Comparison of ENCODE assay signal across 14 mouse cellular contexts in the genomic region with DNA sequence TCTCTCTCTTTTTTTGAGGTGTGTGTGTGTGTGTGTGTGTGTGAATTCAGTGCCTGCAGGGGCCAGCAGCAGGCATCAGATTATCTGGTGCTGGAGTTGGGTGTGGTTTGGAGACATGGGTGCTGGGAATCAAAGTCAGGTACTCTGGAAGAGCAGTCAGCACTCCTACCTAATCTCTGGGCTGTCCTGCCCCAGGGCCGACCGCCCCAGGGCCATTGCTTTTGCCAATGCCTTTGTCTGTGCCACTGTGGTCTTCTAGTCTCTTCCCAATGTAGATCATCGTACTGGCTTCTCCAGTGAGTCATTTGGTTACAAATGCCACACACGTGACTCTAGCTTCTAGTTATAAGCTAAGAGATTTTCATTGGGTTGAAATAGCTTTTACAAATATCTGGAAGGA.
"Had no signal": no experiment of that assay in that cellular context is flagged by ENCODE, and none has a peak within 500 bp of the region (broad histone marks: within the 10 kb centered on the region; RNA-seq: fewer than 3 reads in every experiment).

No protein-coding gene starts in this region.

- H3K9me3 ChIP-seq: limb, embryonic 12.5 days; limb, embryonic 15.5 days; lung, embryonic 15.5 days had no signal

- H3K27me3 ChIP-seq: limb, embryonic 12.5 days; limb, embryonic 15.5 days; lung, embryonic 15.5 days had no signal

- H3K4me3 ChIP-seq: limb, embryonic 12.5 days; limb, embryonic 15.5 days; lung, embryonic 15.5 days had no signal

- H3K4me1 ChIP-seq: limb, embryonic 12.5 days had no signal

- DNase-seq: kidney, adult 9 months; kidney, postnatal 36 days; layer of hippocampus, postnatal 36 days; left cerebral cortex, postnatal 4 days; lung, adult 18-20 months; lung, postnatal 10 days; lung, postnatal 36 days; midbrain, embryonic 14.5 days; thymus, adult 18-20 months; thymus, postnatal 36 days had no signal

- H3K4me2 ChIP-seq: limb, embryonic 12.5 days; limb, embryonic 15.5 days; lung, embryonic 15.5 days; midbrain, embryonic 11.5 days had no signal

- H3K27ac ChIP-seq: limb, embryonic 12.5 days; limb, embryonic 15.5 days; lung, embryonic 15.5 days had no signal

- H3K9ac ChIP-seq: limb, embryonic 12.5 days; limb, embryonic 15.5 days; lung, embryonic 15.5 days had no signal

- H3K36me3 ChIP-seq: limb, embryonic 12.5 days; limb, embryonic 15.5 days; lung, embryonic 15.5 days had no signal
